Comparison of ENCODE assay signal across 10 mouse cellular contexts in the genomic region with DNA sequence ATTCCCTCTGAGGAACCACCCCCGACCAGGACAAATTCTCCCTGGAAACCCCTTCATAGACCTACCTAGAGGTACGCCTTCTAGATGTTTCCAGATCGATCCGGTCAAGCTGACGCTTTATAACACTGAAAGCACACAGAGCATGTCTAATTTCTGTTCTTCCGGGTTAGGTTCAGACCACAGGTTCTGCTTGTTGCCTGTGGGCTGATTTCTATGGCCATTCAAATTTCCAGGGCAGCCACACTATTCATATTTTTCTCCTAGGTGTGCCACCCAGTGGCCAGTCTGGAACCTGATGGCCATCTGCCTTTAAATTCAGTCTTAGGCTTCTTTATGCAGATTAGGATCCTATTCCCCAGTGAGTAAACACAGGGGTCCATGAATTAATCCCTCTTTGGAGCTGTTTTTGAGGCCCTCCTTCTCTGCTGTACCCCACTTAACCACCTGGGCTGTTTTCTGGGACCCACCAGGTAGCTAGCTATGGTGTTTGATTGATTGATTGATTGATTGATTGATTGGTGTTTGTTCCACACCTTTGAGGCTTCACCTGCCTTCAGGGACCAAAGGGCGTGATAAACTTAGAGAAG.
DNase-seq lines count a peak whose midpoint lies in the region; ATAC-seq lines count a peak whose summit lies in the region.
"Had no signal": no experiment of that assay in that cellular context is flagged by ENCODE, and none has a peak within 500 bp of the region (broad histone marks: within the 10 kb centered on the region; RNA-seq: fewer than 3 reads in every experiment).

No protein-coding gene starts in this region.

- no peaks in the 10 kb centered on the region for H3K4me1 ChIP-seq in hindbrain, embryonic 14.5 days (replicated peaks; ENCODE audit: control insufficient read depth, insufficient read depth, low read length)
- H3K4me1 ChIP-seq in midbrain, embryonic 16.5 days (ENCODE audit: control insufficient read depth, insufficient read depth, low read length), result no peaks in the 10 kb centered on the region

- no peaks in the 10 kb centered on the region for H3K9me3 ChIP-seq in hindbrain, embryonic 14.5 days (ENCODE audit: control insufficient read depth, low read length)
- no peaks in the 10 kb centered on the region for H3K9me3 ChIP-seq in midbrain, embryonic 16.5 days (replicated peaks; ENCODE audit: control insufficient read depth, low read length, poor library complexity, severe bottlenecking)

- H3K27ac ChIP-seq in hindbrain, embryonic 14.5 days, result no peak overlapping the region
- H3K27ac ChIP-seq in midbrain, embryonic 16.5 days (ENCODE audit: low read length), result no peak overlapping the region

- peak; percentile 35 for DNase-seq in embryo, embryonic 10.5 days (ENCODE audit: low spot score)
- DNase-seq in embryo, embryonic 10 days (ENCODE audit: low spot score), result no peak
- DNase-seq in left cerebral cortex, postnatal 14 days (ENCODE audit: low spot score in 2 of 2), result peak; percentile 22 to 43
- no peak for DNase-seq in left cerebral cortex, postnatal 36 days (ENCODE audit: low spot score in 2 of 2)
- peak; percentile 43 for DNase-seq in hindbrain, embryonic 14.5 days (ENCODE audit: low spot score)
- no peak for DNase-seq in testis, postnatal 14 days (ENCODE audit: low spot score)
- no peak for DNase-seq in thymus, postnatal 0 days (ENCODE audit: low spot score)
- DNase-seq: layer of hippocampus, adult 9-11 months; lung, postnatal 14 days had no signal

- WGBS in hindbrain, embryonic 14.5 days, result 80% methylated on average over 7 of the region's 7 CpGs
- 82% methylated on average over 7 of the region's 7 CpGs for WGBS in midbrain, embryonic 16.5 days

- no peak overlapping the region for H3K4me3 ChIP-seq in hindbrain, embryonic 14.5 days (replicated peaks; ENCODE audit: low read length)
- no peak overlapping the region for H3K4me3 ChIP-seq in midbrain, embryonic 16.5 days (ENCODE audit: low read depth, low read length)

- ATAC-seq in hindbrain, embryonic 14.5 days (ENCODE audit: low FRiP score), result peak; percentile 24; the same call in 1 of the 2 replicates
- ATAC-seq in midbrain, embryonic 16.5 days, result peak; percentile 52; the same call in 1 of the 2 replicates

- intact Hi-C loops in left cerebral cortex, postnatal 14 days (cut with DNase I), result loop anchor here (5.0 kb wide), 1 partner anchor 335 kb away; the partner anchor contains the start of gene Grid1
- intact Hi-C loops in left cerebral cortex, postnatal 36 days (cut with DNase I), result loop anchor here (5.0 kb wide), 1 partner anchor 335 kb away; the partner anchor contains the start of gene Grid1

- H3K4me2 ChIP-seq in hindbrain, embryonic 14.5 days (replicated peaks), result no peak overlapping the region
- no peak overlapping the region for H3K4me2 ChIP-seq in midbrain, embryonic 16.5 days (ENCODE audit: low read length)

- H3K27me3 ChIP-seq in hindbrain, embryonic 14.5 days (ENCODE audit: control insufficient read depth, insufficient read depth, low read length), result no peaks in the 10 kb centered on the region
- no peaks in the 10 kb centered on the region for H3K27me3 ChIP-seq in midbrain, embryonic 16.5 days (ENCODE audit: control insufficient read depth, insufficient read depth, low read depth, low read length)

- no peak overlapping the region for H3K9ac ChIP-seq in hindbrain, embryonic 14.5 days
- no peak overlapping the region for H3K9ac ChIP-seq in midbrain, embryonic 16.5 days (ENCODE audit: low read depth, low read length)

- H3K36me3 ChIP-seq in hindbrain, embryonic 14.5 days (replicated peaks; ENCODE audit: control insufficient read depth, insufficient read depth), result no peaks in the 10 kb centered on the region
- no peaks in the 10 kb centered on the region for H3K36me3 ChIP-seq in midbrain, embryonic 16.5 days (ENCODE audit: control insufficient read depth, insufficient read depth, low read length)

Comparison
In these comparisons a context has a peak if more than half of its experiments do, and no peak if none do; other contexts are left out.
1. DNase-seq: peak in embryo, embryonic 10.5 days (single experiment), left cerebral cortex, postnatal 14 days (2 of 2) and hindbrain, embryonic 14.5 days (single experiment); none in embryo, embryonic 10 days (single experiment), left cerebral cortex, postnatal 36 days (0 of 2), testis, postnatal 14 days (single experiment) and thymus, postnatal 0 days (single experiment).